Mouse (Mus musculus): ENCODE measurements at regions not wholly inside any gene's neighbourhood (a gene's known extent, or its start where the extent isn't known, plus 50 kb on each side); places are given as distances from the start of the nearest gene placed in this dataset.

- TF ChIP-seq EP300 (IDR thresholded peaks at IDR 0.05; ENCODE audit: insufficient read depth, low read depth, low read length): no peak
- TF ChIP-seq POLR2A (IDR thresholded peaks at IDR 0.05; ENCODE audit: insufficient read depth, low read length): no peak
- TF ChIP-seq CTCF (IDR thresholded peaks at IDR 0.05; ENCODE audit: low read depth, low read length): no peak
Observed at GRCm38 (mm10) chr5:119547070-119547469, 123.4 kb upstream of the Tbx3 start.

Measured in ES-Bruce4 (cell line).